Mouse (Mus musculus): ENCODE results near the gene Ajm1. TPM values are rescaled to one million over a fixed set of nuclear protein-coding genes. Genes with fewer than 3 reads are reported as not detected.

The Ajm1 gene
- polyA plus RNA-seq, 1 experiment from 2014 or later: 0.08 TPM

GRCm38 (mm10) chr2:25546811-25547491, 34.6 kb downstream of the Ajm1 start, which contains the start of gene Traf2:
TSS of gene Traf2 (minus strand) at chr2:25546940.
- Histone ChIP-seq H3K36me3 (0 out of 2 replicates have a peak, but pooled peaks cover 8% of the 10 kb centered on the region), H3K27ac (peak within 1 kb of the TSS; percentile 84), H3K9me3 (no peaks in the 10 kb centered on the region), H3K27me3 (no peaks in the 10 kb centered on the region), H3K4me1 (replicated peaks) (peaks cover 18% of the 10 kb centered on the region), H3K4me3 (replicated peaks) (peak within 1 kb of the TSS; percentile 66), H3K4me2 (peak within 1 kb of the TSS; percentile 59), H3K9ac (replicated peaks) (peak within 1 kb of the TSS; percentile 80)
- WGBS: 4% methylated on average over 48 of the region's 48 CpGs
- ATAC-seq (ENCODE audit: insufficient number of reproducible peaks, insufficient read depth, low FRiP score, low TSS enrichment, low read depth): peak; percentile 99

GRCm38 (mm10) chr2:25545996-25546810, 35.4 kb downstream of the Ajm1 start:
- 7% methylated on average over 43 of the region's 43 CpGs for WGBS
- H3K9ac ChIP-seq (replicated peaks): peak overlapping the region; percentile 80
- ATAC-seq (ENCODE audit: insufficient number of reproducible peaks, insufficient read depth, low FRiP score, low TSS enrichment, low read depth): peak; percentile 74

GRCm38 (mm10) chr2:25541644-25542367, 39.8 kb downstream of the Ajm1 start:
- no peak overlapping the region for H3K4me3 ChIP-seq (replicated peaks)
- no peak for ATAC-seq (ENCODE audit: insufficient number of reproducible peaks, insufficient read depth, low FRiP score, low TSS enrichment, low read depth)
- no peaks in the 10 kb centered on the region for H3K9me3 ChIP-seq
- WGBS: 79% methylated on average over 10 of the region's 10 CpGs
- no peak overlapping the region for H3K27ac ChIP-seq
- peaks cover 31% of the 10 kb centered on the region for H3K36me3 ChIP-seq
- 0 out of 2 replicates have a peak overlapping the region, but pooled peaks have one; percentile 18 for H3K9ac ChIP-seq (replicated peaks)
- peaks cover 21% of the 10 kb centered on the region for H3K4me1 ChIP-seq (replicated peaks)
- H3K27me3 ChIP-seq: no peaks in the 10 kb centered on the region
- H3K4me2 ChIP-seq: no peak overlapping the region

More at GRCm38 (mm10) chr2:25545996-25546810, 35.4 kb downstream of the Ajm1 start:
- peak overlapping the region; percentile 66 for H3K4me3 ChIP-seq (replicated peaks)
- no peaks in the 10 kb centered on the region for H3K27me3 ChIP-seq
- peaks cover 23% of the 10 kb centered on the region for H3K4me1 ChIP-seq (replicated peaks)
- H3K36me3 ChIP-seq: 0 out of 2 replicates have a peak, but pooled peaks cover 8% of the 10 kb centered on the region
- H3K4me2 ChIP-seq: peak overlapping the region; percentile 59
- H3K27ac ChIP-seq: peak overlapping the region; percentile 84
- H3K9me3 ChIP-seq: no peaks in the 10 kb centered on the region

GRCm38 (mm10) chr2:25540541-25540948, 41.0 kb downstream of the Ajm1 start:
- no peak overlapping the region for H3K9ac ChIP-seq (replicated peaks)
- ATAC-seq (ENCODE audit: insufficient number of reproducible peaks, insufficient read depth, low FRiP score, low TSS enrichment, low read depth): no peak
- H3K9me3 ChIP-seq: no peaks in the 10 kb centered on the region
- no peak overlapping the region for H3K27ac ChIP-seq
- no peak overlapping the region for H3K4me3 ChIP-seq (replicated peaks)
- H3K4me1 ChIP-seq (replicated peaks): peaks cover 16% of the 10 kb centered on the region
- peaks cover 44% of the 10 kb centered on the region for H3K36me3 ChIP-seq
- no peaks in the 10 kb centered on the region for H3K27me3 ChIP-seq
- WGBS: 95% methylated on average over 4 of the region's 4 CpGs
- H3K4me2 ChIP-seq: no peak overlapping the region

- Histone ChIP-seq H3K9me3 (no peaks in the 10 kb centered on the region), H3K9ac (replicated peaks) (no peak overlapping the region), H3K4me1 (replicated peaks) (peaks cover under 1% of the 10 kb centered on the region), H3K27ac (no peak overlapping the region), H3K27me3 (no peaks in the 10 kb centered on the region), H3K4me3 (replicated peaks) (no peak overlapping the region), H3K4me2 (no peak overlapping the region), H3K36me3 (peaks cover 69% of the 10 kb centered on the region)
- WGBS: 90% methylated on average over 8 of the region's 8 CpGs
- no peak for ATAC-seq (ENCODE audit: insufficient number of reproducible peaks, insufficient read depth, low FRiP score, low TSS enrichment, low read depth)
Measured at GRCm38 (mm10) chr2:25536531-25536930, 45.0 kb downstream of the Ajm1 start.

GRCm38 (mm10) chr2:25534866-25535182, 46.7 kb downstream of the Ajm1 start:
- Histone ChIP-seq H3K27ac (no peak overlapping the region), H3K36me3 (peaks cover 84% of the 10 kb centered on the region), H3K9ac (replicated peaks) (no peak overlapping the region), H3K4me3 (replicated peaks) (no peak overlapping the region), H3K4me2 (no peak overlapping the region), H3K9me3 (no peaks in the 10 kb centered on the region), H3K4me1 (replicated peaks) (no peaks in the 10 kb centered on the region), H3K27me3 (no peaks in the 10 kb centered on the region)
- 93% methylated on average over 2 of the region's 2 CpGs for WGBS
- ATAC-seq (ENCODE audit: insufficient number of reproducible peaks, insufficient read depth, low FRiP score, low TSS enrichment, low read depth): no peak

GRCm38 (mm10) chr2:25534178-25534865, 47.2 kb downstream of the Ajm1 start:
- Histone ChIP-seq H3K27me3 (no peaks in the 10 kb centered on the region), H3K9ac (replicated peaks) (no peak overlapping the region), H3K9me3 (no peaks in the 10 kb centered on the region), H3K4me2 (no peak overlapping the region), H3K36me3 (peaks cover 84% of the 10 kb centered on the region), H3K4me1 (replicated peaks) (no peaks in the 10 kb centered on the region), H3K27ac (no peak overlapping the region), H3K4me3 (replicated peaks) (no peak overlapping the region)
- WGBS: 92% methylated on average over 3 of the region's 3 CpGs
- no peak for ATAC-seq (ENCODE audit: insufficient number of reproducible peaks, insufficient read depth, low FRiP score, low TSS enrichment, low read depth)

- H3K36me3 ChIP-seq: peaks cover 88% of the 10 kb centered on the region
Measured at GRCm38 (mm10) chr2:25533707-25534106, 47.9 kb downstream of the Ajm1 start.

GRCm38 (mm10) chr2:25526510-25527302, 54.9 kb downstream of the Ajm1 start:
- Histone ChIP-seq H3K9ac (replicated peaks) (no peak overlapping the region), H3K4me1 (replicated peaks) (no peaks in the 10 kb centered on the region), H3K4me3 (replicated peaks) (no peak overlapping the region), H3K36me3 (peaks cover 98% of the 10 kb centered on the region), H3K27me3 (no peaks in the 10 kb centered on the region), H3K4me2 (no peak overlapping the region), H3K9me3 (no peaks in the 10 kb centered on the region), H3K27ac (no peak overlapping the region)
- WGBS: 87% methylated on average over 9 of the region's 9 CpGs
- ATAC-seq (ENCODE audit: insufficient number of reproducible peaks, insufficient read depth, low FRiP score, low TSS enrichment, low read depth): no peak

More at GRCm38 (mm10) chr2:25533707-25534106, 47.9 kb downstream of the Ajm1 start:
- ATAC-seq (ENCODE audit: insufficient number of reproducible peaks, insufficient read depth, low FRiP score, low TSS enrichment, low read depth): no peak
- Histone ChIP-seq H3K4me1 (replicated peaks) (no peaks in the 10 kb centered on the region), H3K9ac (replicated peaks) (no peak overlapping the region), H3K4me3 (replicated peaks) (no peak overlapping the region), H3K9me3 (no peaks in the 10 kb centered on the region), H3K27ac (no peak overlapping the region), H3K4me2 (no peak overlapping the region), H3K27me3 (no peaks in the 10 kb centered on the region)
- 94% methylated on average over 2 of the region's 2 CpGs for WGBS

All from limb, embryonic 12.5 days (tissue).